Mouse (Mus musculus): ENCODE data around the gene Sephs2.

Sephs2 gene

DNA sequence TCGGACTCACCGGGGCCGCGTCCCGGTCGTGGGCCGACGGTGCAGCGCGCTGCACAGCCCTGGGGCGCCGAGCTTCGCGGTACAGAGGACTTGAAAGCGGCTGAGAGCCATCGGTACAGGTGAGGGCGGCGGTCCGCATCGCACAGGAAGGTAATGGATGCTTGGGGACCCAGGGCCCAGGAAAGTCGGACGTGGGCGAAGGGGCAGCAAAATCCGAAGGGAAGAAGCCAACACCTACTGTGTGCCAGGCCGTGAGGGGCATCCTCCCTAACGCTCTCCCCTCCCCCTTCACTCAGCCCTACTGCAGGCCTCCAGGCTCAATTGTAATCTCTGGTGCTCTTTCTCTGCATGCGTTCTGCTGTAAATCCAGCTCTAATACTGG, 40.5 kb downstream of the Sephs2 start:
- DNase-seq (ENCODE audit: extremely low spot score, low spot score) = no peak

DNA sequence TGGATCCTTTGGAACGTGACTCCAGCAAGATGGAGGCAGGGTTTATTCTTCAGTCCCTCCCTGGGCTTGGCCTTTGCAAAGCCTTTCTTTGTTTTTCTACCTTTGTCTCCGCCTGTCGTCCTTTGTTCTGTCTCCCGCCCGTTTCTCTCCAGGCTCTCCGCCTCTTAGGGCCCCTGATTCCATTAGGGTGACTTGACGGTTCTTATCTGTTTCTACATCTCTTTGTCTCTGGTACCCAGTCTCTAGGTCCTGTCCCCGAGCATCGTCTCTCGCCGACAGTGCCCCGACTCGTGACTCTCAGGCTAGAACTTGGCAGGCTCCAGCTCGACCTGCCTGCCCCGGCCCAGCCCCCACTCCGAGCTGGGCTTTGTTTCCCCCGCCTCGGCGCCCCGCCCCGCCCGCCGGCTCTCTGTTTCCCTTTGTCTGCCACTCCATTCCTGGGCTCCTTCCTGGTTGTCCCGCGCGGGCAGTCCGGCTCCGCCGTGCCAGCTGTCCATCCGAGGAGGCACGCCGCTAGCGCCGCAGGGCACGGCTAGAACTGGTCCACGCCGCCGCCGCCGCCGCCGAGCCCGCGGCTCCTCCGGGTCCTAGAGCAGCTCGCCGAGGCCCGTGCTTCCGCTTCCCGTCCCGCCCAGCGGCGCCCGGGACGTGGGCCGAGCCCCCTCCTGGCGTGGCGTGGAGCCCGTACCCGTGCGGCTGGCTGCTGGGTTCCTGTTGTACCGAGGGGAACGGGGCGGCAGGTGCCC, 41.1 kb downstream of the Sephs2 start, which contains the start of the genes Zfp553 and Sept1:
Zfp553 (plus strand) TSS at position 440 of the 746 bp plus-strand sequence.
Sept1 (minus strand) TSS at position 509 of the 746 bp plus-strand sequence.
- peak; percentile 95 for DNase-seq (ENCODE audit: extremely low spot score, low spot score)

DNA sequence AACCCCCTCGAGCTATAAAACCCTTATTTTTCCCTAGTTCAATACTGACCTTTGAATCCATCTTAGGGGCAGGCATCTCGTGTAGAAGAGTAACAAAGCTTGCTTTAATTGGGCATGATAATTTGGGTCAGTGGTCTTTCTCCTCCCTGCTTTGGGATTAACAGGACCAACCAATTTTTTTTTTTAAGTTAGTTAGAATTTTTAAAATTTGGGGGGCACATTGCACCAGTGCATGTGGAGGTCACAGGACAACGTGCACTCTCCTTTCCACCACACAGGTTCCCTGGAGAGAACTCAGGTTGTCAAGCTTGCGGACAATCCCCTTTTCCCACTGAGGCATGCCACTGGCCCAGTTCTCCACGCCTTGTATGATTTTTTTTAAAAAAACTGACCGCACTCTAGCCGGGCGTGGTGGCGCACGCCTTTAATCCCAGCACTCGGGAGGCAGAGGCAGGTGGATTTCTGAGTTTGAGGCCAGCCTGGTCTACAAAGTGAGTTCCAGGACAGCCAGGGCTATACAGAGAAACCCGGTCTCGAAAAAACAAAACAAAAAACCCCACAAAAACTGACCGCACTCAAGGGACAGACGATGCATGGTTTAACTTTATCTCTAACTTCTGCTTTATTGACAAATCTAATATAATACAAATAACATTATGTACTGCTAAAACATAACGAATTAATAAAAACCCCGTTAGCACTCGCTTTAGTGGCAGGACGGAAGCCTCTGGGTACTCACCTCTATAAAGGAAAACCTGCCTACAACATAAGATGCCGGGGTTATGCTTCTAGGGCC, 41.8 kb downstream of the Sephs2 start:
- DNase-seq (ENCODE audit: extremely low spot score, low spot score) = no peak

DNA sequence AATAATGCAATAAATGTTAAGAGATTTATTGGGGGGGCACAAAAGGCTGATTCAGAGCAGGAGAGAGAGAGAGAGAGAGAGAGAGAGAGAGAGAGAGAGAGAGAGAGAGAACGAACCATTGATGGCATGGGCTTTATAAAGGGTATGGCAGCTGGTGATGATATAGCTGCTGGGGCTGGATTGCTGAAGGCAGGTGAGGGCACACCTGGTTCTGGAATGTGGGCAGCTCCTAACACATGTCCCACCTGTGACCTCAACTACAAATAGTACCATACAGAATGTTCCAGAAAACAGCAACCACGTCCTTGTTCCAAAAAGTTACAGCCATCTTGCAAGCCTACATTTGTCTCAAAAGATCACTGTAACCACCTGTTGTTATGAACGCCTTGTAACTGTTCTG, 42.5 kb downstream of the Sephs2 start:
- no peak for DNase-seq (ENCODE audit: extremely low spot score, low spot score)

DNA sequence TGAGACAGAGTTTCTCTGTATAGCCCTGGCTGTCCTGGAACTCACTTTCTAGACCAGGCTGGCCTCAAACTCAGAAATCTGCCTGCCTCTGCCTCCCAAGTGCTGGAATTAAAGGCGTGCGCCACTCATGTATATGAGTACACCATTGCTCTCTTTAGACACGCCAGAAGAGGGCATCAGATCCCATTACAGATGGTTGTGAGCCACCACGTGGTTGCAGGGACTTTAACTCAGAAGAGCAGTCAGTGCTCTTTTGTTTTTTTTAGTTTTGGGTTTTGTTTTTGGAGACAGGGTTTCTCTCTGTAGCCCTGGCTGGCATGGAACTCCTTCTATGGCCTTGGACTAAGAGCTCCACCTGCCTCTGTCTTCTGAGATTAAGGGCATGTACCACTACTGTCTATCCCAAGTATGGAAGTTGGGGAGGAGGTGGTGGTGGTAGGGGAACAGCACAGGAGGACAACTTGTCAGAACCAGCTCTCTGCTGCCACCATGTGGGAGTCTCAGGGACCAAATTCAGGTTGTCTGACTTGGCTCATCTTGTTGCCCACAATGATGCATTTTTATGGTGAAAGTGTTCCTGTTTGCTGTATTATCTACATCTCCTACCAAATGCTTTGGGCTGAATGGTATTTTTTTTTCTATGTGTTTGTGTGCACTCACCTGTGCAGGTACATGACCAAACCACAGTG, 45.1 kb downstream of the Sephs2 start:
- DNase-seq (ENCODE audit: extremely low spot score, low spot score) = peak; percentile 58

DNA sequence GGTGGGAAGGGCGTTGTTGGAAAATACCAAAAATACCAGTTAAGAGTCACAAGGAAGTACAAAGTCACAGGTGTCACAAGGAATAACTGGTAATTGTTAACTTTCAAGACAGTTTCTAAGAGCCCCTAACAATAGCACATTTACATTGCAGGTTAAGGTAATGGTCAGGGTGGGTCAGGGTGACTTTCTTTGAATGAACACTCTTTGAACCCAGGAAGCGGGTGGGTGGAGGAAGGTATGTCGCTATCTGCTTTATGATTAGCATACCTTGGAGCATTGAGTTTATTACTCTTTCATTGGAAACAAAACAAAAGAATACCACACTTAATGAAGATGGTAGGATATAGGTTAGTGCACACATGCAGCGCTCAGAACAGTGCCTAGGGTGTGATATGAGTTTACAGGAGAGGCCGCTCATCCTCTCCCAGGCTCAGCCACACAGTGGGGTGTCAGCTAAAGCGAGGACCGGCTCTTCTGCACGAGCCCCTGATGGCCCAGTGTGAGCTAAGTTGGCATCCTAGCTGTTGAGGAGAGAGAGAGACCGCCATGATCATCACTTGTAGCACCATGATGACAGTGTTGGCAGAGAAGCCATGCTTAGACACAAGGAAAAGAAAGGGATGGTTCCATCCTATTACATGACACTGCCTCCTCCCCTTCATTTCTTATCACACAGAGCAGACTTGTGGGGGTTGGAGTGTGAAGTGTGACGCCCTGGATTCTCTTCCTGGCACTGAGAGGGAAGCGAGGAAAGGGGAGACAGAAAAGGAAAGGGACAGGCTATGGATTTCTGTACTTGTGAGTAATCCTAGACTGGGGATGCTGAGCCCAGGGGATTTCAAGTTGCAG, 48.5 kb downstream of the Sephs2 start:
- no peak for DNase-seq (ENCODE audit: extremely low spot score, low spot score)

DNA sequence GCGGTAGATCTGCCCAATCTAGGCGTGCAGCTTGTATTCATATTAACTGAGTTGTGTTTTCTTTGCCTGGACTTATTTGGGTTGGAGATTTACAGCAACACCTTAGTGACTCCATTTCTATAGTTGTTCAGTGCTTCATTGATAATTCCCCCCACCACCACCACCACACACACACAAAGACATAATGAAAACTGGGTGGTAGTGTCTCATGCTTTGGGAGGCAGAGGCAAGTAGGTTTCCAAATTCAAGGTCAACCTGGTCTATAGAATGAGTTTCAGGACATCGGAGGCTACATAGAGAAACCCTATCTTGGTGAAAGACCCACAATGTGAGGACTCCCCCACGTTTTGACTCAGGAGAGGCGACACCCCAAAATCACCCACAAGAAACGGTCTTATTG, 49.2 kb downstream of the Sephs2 start:
- no peak for DNase-seq (ENCODE audit: extremely low spot score, low spot score)

DNA sequence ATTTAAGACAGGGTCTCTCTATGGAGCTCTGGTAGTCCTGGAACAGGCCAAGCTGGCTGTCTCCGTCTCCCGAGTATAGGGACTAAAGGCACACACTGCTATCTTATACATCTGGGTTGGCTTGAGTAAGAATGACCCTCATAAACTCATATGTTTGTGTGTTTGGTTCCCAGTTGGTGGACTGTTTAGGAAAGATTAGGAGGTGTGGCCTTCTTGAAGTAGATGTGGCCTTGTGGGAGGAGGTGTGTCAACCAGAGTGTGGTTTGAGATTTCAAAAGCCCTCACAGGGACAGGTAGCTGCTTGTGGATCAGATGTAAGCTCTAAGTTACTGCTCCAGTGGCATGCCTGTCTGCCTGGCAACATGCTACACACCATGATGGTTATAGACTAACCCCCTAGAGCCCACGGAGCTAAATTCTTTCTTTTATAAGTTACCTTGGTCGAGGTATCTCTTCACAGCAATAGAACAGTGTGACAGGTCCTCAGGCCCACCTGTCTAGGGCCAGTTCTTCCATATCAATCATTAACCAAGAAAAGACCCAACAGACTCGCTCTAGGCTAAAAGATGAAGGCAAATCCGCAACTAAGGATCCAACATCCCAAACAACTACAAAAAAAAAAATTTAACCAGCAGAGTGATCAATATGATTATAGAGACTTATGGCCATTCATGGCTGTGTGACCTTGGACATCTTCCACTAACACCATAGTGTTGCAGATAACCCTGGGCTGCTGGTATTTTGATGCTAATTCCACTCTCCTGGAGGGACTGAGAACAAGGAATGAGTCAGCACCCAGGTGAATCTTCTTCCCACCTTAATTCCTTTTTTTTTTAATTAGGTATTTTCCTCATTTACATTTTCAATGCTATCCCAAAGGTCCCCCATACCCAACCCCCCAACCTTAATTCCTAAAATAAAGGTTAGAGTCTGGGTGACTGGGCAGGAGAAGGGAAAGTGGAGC, 50.1 kb downstream of the Sephs2 start:
- no peak for DNase-seq (ENCODE audit: extremely low spot score, low spot score)

DNA sequence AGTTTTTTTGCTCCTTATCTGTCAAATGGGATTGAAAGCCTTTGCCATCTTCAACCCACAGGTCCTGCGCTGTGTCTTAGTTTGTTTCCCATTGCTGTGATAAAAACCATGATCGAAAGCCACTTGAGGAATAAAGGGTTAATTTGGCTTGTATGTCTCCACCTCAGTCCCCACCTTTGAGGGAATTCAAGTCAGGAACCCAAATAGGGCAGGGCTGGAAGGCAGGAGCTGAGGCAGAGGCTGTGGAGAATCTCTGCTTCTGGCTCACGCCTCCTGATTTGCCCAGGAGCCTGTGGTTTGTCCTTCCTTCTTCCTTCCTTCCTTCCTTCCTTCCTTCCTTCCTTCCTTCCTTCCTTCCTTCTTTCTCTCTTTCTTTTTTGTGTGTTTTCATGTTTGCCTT, 50.7 kb downstream of the Sephs2 start:
- no peak for DNase-seq (ENCODE audit: extremely low spot score, low spot score)

Data from neural tube, embryonic 10.5 days (tissue).